Mouse (Mus musculus): ENCODE data around the gene Mad1l1. TPM values are rescaled to one million over a fixed set of nuclear protein-coding genes. Genes with fewer than 3 reads are reported as not detected.
"Not testable (repeated sequence)": the region's sequence is repeated elsewhere in the genome, so short reads cannot be mapped to it uniquely, and the experiment has no call there.

Mad1l1 gene
- 6.4 and 6.7 TPM in 2 replicates for total RNA-seq (2014; rRNA removed)
- 13.0 and 14.4 TPM in 2 replicates for polyA plus RNA-seq (2012; rRNA removed)

DNA sequence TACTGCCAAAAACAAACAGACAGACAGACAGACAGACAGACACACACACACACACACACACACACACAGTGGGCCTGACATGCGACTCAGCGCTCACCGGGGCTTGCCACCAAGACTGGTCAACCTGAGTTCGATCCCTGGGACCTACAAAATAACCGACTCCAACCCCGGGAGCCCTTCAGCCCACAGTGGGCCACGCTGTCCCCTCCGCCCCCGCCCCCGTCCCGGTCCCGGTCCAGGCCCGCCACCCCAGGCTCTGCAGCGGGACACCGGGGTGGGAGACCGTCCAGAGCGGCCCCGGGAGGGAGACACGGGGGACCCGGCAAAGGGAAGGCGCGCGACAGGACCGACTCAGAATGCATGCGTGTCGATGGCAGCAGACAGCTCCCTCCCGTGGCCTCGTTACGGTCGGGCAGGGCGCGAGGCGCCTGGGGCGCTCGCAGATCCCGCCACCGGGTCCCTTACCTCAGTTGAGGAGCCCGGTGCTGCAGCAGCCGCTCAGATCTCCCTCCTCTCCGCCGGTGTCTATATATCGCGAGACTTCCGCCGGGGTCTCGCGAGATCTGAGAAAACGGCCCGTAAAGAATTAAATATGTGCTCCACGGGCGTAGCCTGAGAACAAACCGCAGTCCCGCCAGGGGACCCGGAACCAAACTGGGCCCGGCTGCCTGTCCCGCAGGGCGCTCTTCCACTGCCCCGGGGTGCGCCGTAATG lies at the start of gene Mad1l1, which contains the start of gene Nudt1:
Gene Mad1l1, minus strand, starts transcription at position 511 of the 714 bp plus-strand sequence.
Gene Nudt1, plus strand, starts transcription at position 615 of the 714 bp plus-strand sequence.
- Histone ChIP-seq H3K4me3 (ENCODE audit: insufficient read depth, low read depth, low read length) (peak within 1 kb of the TSS; percentile 88), H3K36me3 (ENCODE audit: control insufficient read depth, insufficient read depth, low read length) (no peaks in the 10 kb centered on the region), H3K4me1 (ENCODE audit: control insufficient read depth, insufficient read depth, low read length) (peaks cover 7% of the 10 kb centered on the region; the same call in 1 of the 2 replicates), H3K27ac (replicated peaks; ENCODE audit: insufficient read depth, low read depth, low read length) (peak within 1 kb of the TSS; percentile 68), H3K79me2 (ENCODE audit: control insufficient read depth, insufficient read depth, low read length) (peaks cover 10% of the 10 kb centered on the region; the same call in 1 of the 2 replicates), H3K27me3 (ENCODE audit: control insufficient read depth, insufficient read depth, low read length) (no peaks in the 10 kb centered on the region), H3K9ac (ENCODE audit: low read depth, low read length) (peak within 1 kb of the TSS; percentile 91)
- DNase-seq (ENCODE audit: extremely low read depth, low read depth, low spot score): peak; percentile 85
- peak; percentile 7; the same call in 1 of the 2 replicates for TF ChIP-seq CTCF (IDR thresholded peaks at IDR 0.05; ENCODE audit: low read depth, low read length)
- 0 out of 2 replicates have a peak, but pooled peaks have one; percentile 36 for TF ChIP-seq POLR2A (IDR thresholded peaks at IDR 0.05; ENCODE audit: extremely low read depth, insufficient read depth, low read length)
- 1% methylated on average over 60 of the region's 60 CpGs for WGBS

DNA sequence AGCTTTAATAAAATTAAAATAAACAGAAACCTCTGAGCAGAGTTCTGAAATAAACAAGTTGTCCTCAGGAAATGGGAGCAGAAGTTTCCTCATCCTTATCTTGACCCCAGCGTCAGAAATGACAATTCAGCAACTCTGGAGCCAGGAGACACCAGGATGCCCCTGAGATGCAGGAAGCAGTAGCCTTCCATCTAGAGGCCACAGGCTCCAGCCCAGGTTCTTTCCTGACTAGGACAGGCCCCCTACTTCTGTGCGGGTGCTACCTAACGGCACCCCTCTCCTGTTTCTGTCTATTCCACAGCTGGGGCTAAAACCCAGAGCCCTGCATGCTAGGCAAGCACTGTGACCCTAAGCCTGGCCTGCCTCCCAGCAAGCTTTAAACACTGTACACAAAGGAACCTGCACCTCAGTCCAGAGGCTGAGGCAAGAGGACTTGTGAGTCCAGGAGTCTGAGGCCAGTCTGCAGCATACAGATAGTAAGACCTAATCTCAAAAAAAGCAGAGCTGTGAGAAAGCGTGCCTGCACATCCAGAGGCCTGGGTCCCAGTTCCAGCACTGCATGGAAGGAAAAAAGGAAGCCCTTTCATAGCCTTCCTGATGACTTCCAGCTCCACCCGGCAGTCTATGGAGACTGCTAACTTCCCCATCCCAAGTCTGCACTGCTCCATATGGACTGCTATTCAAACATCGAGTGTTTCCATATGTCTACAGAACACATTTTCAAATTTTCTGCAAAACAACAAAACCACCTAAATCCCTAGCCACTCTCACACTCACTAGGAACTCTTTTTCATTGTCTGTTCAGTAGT lies 49.3 kb upstream of the Mad1l1 start:
- DNase-seq (ENCODE audit: extremely low read depth, low read depth, low spot score): peak; percentile 73
- Histone ChIP-seq H3K4me3 (ENCODE audit: insufficient read depth, low read depth, low read length) (no peak overlapping the region), H3K27me3 (ENCODE audit: control insufficient read depth, insufficient read depth, low read length) (no peaks in the 10 kb centered on the region), H3K9ac (ENCODE audit: low read depth, low read length) (no peak overlapping the region), H3K36me3 (ENCODE audit: control insufficient read depth, insufficient read depth, low read length) (no peaks in the 10 kb centered on the region), H3K27ac (replicated peaks; ENCODE audit: insufficient read depth, low read depth, low read length) (peak overlapping the region; percentile 70), H3K4me1 (ENCODE audit: control insufficient read depth, insufficient read depth, low read length) (peaks cover 31% of the 10 kb centered on the region), H3K79me2 (ENCODE audit: control insufficient read depth, insufficient read depth, low read length) (peaks cover 39% of the 10 kb centered on the region)
- 34% methylated on average over 6 of the region's 6 CpGs for WGBS
- TF ChIP-seq CTCF (IDR thresholded peaks at IDR 0.05; ENCODE audit: low read depth, low read length) (no peak), POLR2A (IDR thresholded peaks at IDR 0.05; ENCODE audit: extremely low read depth, insufficient read depth, low read length) (no peak)

DNA sequence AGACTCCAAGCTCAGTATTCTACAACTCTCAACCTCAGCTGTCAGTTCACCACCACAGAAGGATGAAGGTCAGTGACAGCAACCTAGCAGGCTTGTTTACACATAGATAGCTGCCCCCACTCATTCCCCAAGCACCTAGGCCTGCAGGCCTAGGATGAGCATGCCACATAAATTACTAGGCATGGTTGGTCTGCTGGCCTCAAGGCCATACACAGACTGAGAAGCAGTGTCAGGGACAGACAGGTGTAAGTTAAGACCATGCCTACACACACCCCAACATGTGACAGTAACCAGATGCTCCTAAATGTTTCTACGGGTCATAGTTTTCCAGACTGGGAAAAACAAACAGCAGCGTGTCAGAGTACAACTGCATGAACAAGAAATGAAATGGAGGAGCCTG lies 48.1 kb upstream of the Mad1l1 start:
- no peak overlapping the region for H3K9ac ChIP-seq (ENCODE audit: low read depth, low read length)
- H3K36me3 ChIP-seq (ENCODE audit: control insufficient read depth, insufficient read depth, low read length): no peaks in the 10 kb centered on the region
- peak; percentile 74 for DNase-seq (ENCODE audit: extremely low read depth, low read depth, low spot score)
- no peaks in the 10 kb centered on the region for H3K27me3 ChIP-seq (ENCODE audit: control insufficient read depth, insufficient read depth, low read length)
- WGBS: 12% methylated on average over 2 of the region's 2 CpGs
- H3K4me3 ChIP-seq (ENCODE audit: insufficient read depth, low read depth, low read length): no peak overlapping the region
- peaks cover 27% of the 10 kb centered on the region for H3K4me1 ChIP-seq (ENCODE audit: control insufficient read depth, insufficient read depth, low read length)
- H3K27ac ChIP-seq (replicated peaks; ENCODE audit: insufficient read depth, low read depth, low read length): peak overlapping the region; percentile 68
- TF ChIP-seq CTCF (IDR thresholded peaks at IDR 0.05; ENCODE audit: low read depth, low read length) (no peak), POLR2A (IDR thresholded peaks at IDR 0.05; ENCODE audit: extremely low read depth, insufficient read depth, low read length) (no peak)
- peaks cover 38% of the 10 kb centered on the region for H3K79me2 ChIP-seq (ENCODE audit: control insufficient read depth, insufficient read depth, low read length)

DNA sequence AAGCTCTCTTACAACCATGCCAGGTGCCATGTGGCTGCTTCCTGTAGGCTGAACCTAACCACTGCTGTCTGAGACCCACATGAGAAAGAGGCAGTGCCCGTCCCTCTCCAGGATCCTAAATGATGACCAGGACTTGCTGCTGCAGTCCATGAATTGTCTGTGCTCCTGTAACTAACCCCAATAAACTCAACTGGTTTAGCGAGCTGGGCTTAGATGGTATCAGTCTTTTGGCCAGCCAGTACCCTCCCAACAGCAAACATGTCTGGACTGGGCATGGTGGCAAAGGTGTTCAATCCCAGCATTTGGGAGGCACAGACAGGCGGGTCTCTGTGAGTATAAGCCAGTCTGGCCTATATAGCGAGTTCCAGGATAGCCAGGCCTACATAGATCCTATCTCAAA lies 47.6 kb upstream of the Mad1l1 start:
- no peak for TF ChIP-seq CTCF (IDR thresholded peaks at IDR 0.05; ENCODE audit: low read depth, low read length)
- no peak for TF ChIP-seq POLR2A (IDR thresholded peaks at IDR 0.05; ENCODE audit: extremely low read depth, insufficient read depth, low read length)
- Histone ChIP-seq H3K36me3 (ENCODE audit: control insufficient read depth, insufficient read depth, low read length) (no peaks in the 10 kb centered on the region), H3K4me1 (ENCODE audit: control insufficient read depth, insufficient read depth, low read length) (peaks cover 30% of the 10 kb centered on the region), H3K79me2 (ENCODE audit: control insufficient read depth, insufficient read depth, low read length) (peaks cover 43% of the 10 kb centered on the region), H3K4me3 (ENCODE audit: insufficient read depth, low read depth, low read length) (no peak overlapping the region), H3K9ac (ENCODE audit: low read depth, low read length) (no peak overlapping the region), H3K27ac (replicated peaks; ENCODE audit: insufficient read depth, low read depth, low read length) (peak overlapping the region; percentile 68), H3K27me3 (ENCODE audit: control insufficient read depth, insufficient read depth, low read length) (no peaks in the 10 kb centered on the region)
- 89% methylated on average over 4 of the region's 4 CpGs for WGBS
- no peak for DNase-seq (ENCODE audit: extremely low read depth, low read depth, low spot score)

DNA sequence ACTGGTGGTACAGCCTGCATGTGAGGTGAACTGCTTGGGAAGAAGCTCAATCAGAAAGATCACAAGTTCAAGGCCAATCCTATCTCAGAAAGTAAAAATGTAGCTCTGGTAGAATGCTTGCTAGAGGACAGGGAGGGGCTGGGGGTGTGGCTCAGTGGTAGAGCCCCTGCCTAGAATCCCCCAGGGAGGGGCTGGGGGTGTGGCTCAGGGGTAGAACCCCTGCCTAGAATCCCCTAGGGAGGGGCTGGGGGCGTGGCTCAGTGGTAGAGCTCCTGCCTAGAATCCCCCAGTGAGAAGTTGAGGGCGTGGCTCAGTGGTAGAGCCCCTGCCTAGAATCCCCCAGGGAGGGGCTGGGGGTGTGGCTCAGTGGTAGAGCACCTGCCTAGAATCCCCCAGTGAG lies 46.8 kb upstream of the Mad1l1 start:
- not testable (repeated sequence) for DNase-seq (ENCODE audit: extremely low read depth, low read depth, low spot score)

More for the DNA sequence above, 46.8 kb upstream of the Mad1l1 start:
- not testable (repeated sequence) for H3K36me3 ChIP-seq (ENCODE audit: control insufficient read depth, insufficient read depth, low read length); H3K4me3 ChIP-seq (ENCODE audit: insufficient read depth, low read depth, low read length); H3K27ac ChIP-seq (replicated peaks; ENCODE audit: insufficient read depth, low read depth, low read length); H3K27me3 ChIP-seq (ENCODE audit: control insufficient read depth, insufficient read depth, low read length); H3K9ac ChIP-seq (ENCODE audit: low read depth, low read length)
- Histone ChIP-seq H3K4me1 (ENCODE audit: control insufficient read depth, insufficient read depth, low read length) (peaks cover 30% of the 10 kb centered on the region), H3K79me2 (ENCODE audit: control insufficient read depth, insufficient read depth, low read length) (peaks cover 42% of the 10 kb centered on the region)
- WGBS: 90% methylated on average over 2 of the region's 2 CpGs

Data from liver, adult 2 months (tissue).